Mouse (Mus musculus) central nervous system, embryonic 18 days (tissue): ENCODE measurements around the gene Myo19. TPM values are rescaled to one million over a fixed set of nuclear protein-coding genes. Genes with fewer than 3 reads are reported as not detected.

Source experiments
- polyA plus RNA-seq: library from polyadenylated mRNA; depleted of rRNA; stranded (reverse); fragments of >200 nt; gene quantifications from 2 replicates; pipeline ENCODE4 v1.2.3, GENCODE M21; 2012; rRNA removed

Gene Myo19
- 20.2 and 21.8 TPM in 2 replicates for polyA plus RNA-seq

GRCm38 (mm10) chr11:84879772-84880464, at the start of gene Myo19, which contains the start of gene Pigw:
Gene Myo19 (plus strand): TSS chr11:84880148.
Gene Pigw (minus strand): TSS chr11:84880285.

DNA sequence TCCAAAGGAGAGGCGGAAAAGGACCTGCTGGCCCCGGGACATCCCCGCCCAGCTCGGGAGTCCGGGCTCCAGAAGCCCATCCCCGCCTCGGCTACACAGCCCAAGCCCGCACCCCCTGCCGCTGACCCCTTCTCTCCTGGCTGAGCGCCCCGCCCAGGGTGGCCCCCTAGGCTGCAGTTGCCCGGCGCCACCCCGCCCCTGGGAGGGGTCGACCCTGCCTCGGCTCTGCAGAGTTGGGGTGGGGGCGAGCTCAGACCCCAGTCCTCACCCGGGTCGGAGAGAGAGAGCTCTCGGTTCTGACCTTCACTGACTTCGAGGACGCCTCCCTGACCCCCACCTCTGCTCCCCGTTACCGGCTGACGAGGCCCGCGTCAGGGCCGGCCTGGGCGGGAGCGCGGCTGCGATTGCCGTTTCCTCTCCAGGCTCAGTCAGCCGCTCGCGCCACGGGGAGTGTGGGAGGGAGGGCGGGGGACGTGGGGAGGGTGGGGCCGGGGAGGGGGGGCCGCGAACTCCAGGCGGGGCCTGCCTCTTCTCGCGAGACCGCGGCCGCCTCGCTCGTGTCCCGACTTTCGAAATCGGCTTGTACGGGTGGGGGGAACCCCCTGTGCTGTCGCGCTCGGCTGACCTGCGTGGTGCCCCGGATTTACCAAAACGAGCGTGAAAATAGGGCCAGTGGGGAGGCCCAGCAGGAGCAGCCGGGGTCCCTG, 9.5 kb upstream of the Myo19 start, which contains the start of gene Ggnbp2:
TSS of gene Ggnbp2 (minus strand) at position 481 of the 707 bp plus-strand sequence.

DNA sequence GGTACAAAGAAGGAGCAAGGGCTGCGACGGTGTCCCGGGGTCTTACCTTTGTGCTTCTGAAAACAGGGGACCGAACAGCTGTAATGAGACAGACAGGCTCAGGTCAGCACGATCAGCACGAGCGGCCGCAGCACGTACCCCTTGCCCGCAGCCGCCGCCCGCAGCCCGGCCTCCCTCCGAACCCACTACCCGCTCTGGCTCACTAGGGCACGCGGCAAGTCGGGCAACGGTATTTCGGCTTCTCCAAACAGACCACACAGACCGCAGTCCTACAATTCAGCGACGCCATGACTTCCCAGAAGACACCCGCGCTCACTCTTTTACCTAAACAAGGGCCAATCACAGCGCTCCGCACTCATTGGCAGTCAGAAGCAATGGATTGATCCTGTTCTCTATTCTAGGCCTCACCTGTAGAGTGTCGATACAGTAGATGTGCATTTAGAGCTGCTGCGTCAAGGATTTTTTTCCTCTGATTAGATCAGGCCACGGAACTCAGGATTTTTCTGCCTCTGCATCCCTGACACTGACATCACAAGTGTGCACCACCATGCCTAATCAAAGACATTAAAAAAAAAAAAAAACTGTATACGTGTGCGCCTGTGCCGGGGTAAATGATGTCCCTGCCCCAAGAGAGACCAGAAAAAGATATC, 36.2 kb downstream of the Myo19 start, which contains the start of gene Znhit3:
TSS of gene Znhit3 (minus strand) at position 314 of the 650 bp plus-strand sequence.

DNA sequence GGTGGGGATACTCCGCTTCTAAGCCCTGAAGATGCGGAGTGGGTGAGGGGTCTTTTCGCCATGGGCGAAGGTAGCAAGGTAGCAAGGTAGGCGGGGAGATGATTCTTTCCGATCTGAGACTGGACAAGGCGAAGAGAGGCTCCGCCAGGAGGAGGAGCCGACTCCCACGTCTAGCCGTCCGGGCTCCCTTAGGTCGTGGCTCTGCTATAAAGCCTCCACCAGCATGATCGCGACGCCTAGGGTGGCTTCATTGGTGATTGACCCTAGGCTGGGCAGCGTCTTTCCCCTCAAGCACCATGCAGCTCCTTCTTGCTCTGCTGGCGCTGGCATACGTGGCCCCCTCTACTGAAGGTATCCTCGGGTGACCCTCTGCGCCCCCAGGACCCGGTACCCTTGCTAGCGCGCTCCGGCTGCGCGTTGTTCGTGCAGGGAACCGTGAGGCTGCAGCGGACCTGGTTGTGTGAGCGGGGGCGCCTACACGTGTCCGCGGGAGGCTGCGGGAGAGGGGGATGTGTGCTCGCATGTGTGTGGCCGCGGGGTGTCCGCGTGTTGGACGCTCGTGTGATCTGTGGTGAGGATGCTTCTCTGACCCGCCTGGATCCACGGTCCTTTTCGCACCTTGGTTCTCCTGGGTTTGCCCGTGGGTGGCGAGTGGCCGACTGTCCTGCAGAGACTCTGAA, 77.8 kb downstream of the Myo19 start, which contains the start of gene Car4:
TSS of gene Car4 (plus strand) at position 196 of the 680 bp plus-strand sequence.

Other genes starting within 250 kb of the Myo19 start
- gene Mrm1, start 60.6 kb upstream of the Myo19 start, polyA plus RNA-seq: 16.1 and 32.8 TPM in 2 replicates
- 8.7 and 9.7 TPM in 2 replicates for gene Dhrs11, start 51.2 kb upstream of the Myo19 start, polyA plus RNA-seq
- gene Ggnbp2, start 9.3 kb upstream of the Myo19 start, polyA plus RNA-seq: 121 and 130 TPM in 2 replicates
- gene Pigw, start 137 bp downstream of the Myo19 start, polyA plus RNA-seq: 6.6 and 7.6 TPM in 2 replicates
- gene Znhit3, start 36.2 kb downstream of the Myo19 start, polyA plus RNA-seq: 44.1 and 49.4 TPM in 2 replicates
- 3.8 and 4.4 TPM in 2 replicates for gene Car4, start 77.6 kb downstream of the Myo19 start, polyA plus RNA-seq